Mouse (Mus musculus): ENCODE results near the gene Aqp2.

Gene Aqp2

GRCm38 (mm10) chr15:99578802-99579485 lies at the start of gene Aqp2:
Aqp2 (plus strand) TSS chr15:99579055.
- in situ Hi-C loops (cut with MboI, MseI), result no loop called here

GRCm38 (mm10) chr15:99531146-99531545 lies 47.7 kb upstream of the Aqp2 start:
- in situ Hi-C loops (cut with MboI, MseI), result no loop called here

- in situ Hi-C loops (cut with MboI, MseI), result no loop called here
Measured at GRCm38 (mm10) chr15:99532023-99532422, 46.8 kb upstream of the Aqp2 start.

GRCm38 (mm10) chr15:99536889-99537862 lies 41.7 kb upstream of the Aqp2 start:
- in situ Hi-C loops (cut with MboI, MseI), result no loop called here

GRCm38 (mm10) chr15:99539891-99540290 lies 39.0 kb upstream of the Aqp2 start:
- in situ Hi-C loops (cut with MboI, MseI), result no loop called here

GRCm38 (mm10) chr15:99544047-99544446 lies 34.8 kb upstream of the Aqp2 start:
- in situ Hi-C loops (cut with MboI, MseI), result no loop called here

GRCm38 (mm10) chr15:99546596-99546995 lies 32.3 kb upstream of the Aqp2 start:
- in situ Hi-C loops (cut with MboI, MseI), result no loop called here

- in situ Hi-C loops (cut with MboI, MseI), result no loop called here
Measured at GRCm38 (mm10) chr15:99547732-99548131, 31.1 kb upstream of the Aqp2 start.

GRCm38 (mm10) chr15:99549901-99550300 lies 29.0 kb upstream of the Aqp2 start:
- in situ Hi-C loops (cut with MboI, MseI), result no loop called here

- in situ Hi-C loops (cut with MboI, MseI), result no loop called here
Measured at GRCm38 (mm10) chr15:99553767-99554166, 25.1 kb upstream of the Aqp2 start.

- in situ Hi-C loops (cut with MboI, MseI), result no loop called here
Measured at GRCm38 (mm10) chr15:99558947-99559346, 19.9 kb upstream of the Aqp2 start.

GRCm38 (mm10) chr15:99560246-99560645 lies 18.6 kb upstream of the Aqp2 start:
- in situ Hi-C loops (cut with MboI, MseI), result no loop called here

GRCm38 (mm10) chr15:99567371-99567770 lies 11.5 kb upstream of the Aqp2 start:
- in situ Hi-C loops (cut with MboI, MseI), result no loop called here

GRCm38 (mm10) chr15:99568682-99569081 lies 10.2 kb upstream of the Aqp2 start:
- in situ Hi-C loops (cut with MboI, MseI), result no loop called here

- in situ Hi-C loops (cut with MboI, MseI), result no loop called here
Measured at GRCm38 (mm10) chr15:99569123-99569522, 9.7 kb upstream of the Aqp2 start.

- in situ Hi-C loops (cut with MboI, MseI), result loop anchor here (5.0 kb wide), 2 partner anchors 81 to 314 kb away; no protein-coding TSS in a partner anchor
Measured at GRCm38 (mm10) chr15:99583463-99584344, 4.8 kb downstream of the Aqp2 start.

GRCm38 (mm10) chr15:99584407-99585202 lies 5.8 kb downstream of the Aqp2 start:
- in situ Hi-C loops (cut with MboI, MseI), result loop anchor here (5.0 kb wide), 2 partner anchors 82 to 313 kb away; no protein-coding TSS in a partner anchor

- in situ Hi-C loops (cut with MboI, MseI), result no loop called here
Measured at GRCm38 (mm10) chr15:99585741-99586140, 6.9 kb downstream of the Aqp2 start.

- in situ Hi-C loops (cut with MboI, MseI), result no loop called here
Measured at GRCm38 (mm10) chr15:99586525-99586924, 7.7 kb downstream of the Aqp2 start.

GRCm38 (mm10) chr15:99589237-99589636 lies 10.4 kb downstream of the Aqp2 start:
- in situ Hi-C loops (cut with MboI, MseI), result no loop called here

- in situ Hi-C loops (cut with MboI, MseI), result no loop called here
Measured at GRCm38 (mm10) chr15:99589704-99590103, 10.8 kb downstream of the Aqp2 start.

All from T-helper 1 cell (primary cell).